Mouse (Mus musculus): ENCODE results near the gene Nrg3.

GRCm38 (mm10) chr14:38824891-38825290 lies 648.0 kb downstream of the Nrg3 start:
- TF ChIP-seq CTCF (IDR thresholded peaks at IDR 0.05; ENCODE audit: insufficient read depth, low read length) (no peak), POLR2A (IDR thresholded peaks at IDR 0.05; ENCODE audit: borderline replicate concordance, extremely low read depth, low read depth, low read length) (no peak)
